Mouse (Mus musculus): Measurements from ENCODE around the gene Igf1r.

The Igf1r gene

DNA sequence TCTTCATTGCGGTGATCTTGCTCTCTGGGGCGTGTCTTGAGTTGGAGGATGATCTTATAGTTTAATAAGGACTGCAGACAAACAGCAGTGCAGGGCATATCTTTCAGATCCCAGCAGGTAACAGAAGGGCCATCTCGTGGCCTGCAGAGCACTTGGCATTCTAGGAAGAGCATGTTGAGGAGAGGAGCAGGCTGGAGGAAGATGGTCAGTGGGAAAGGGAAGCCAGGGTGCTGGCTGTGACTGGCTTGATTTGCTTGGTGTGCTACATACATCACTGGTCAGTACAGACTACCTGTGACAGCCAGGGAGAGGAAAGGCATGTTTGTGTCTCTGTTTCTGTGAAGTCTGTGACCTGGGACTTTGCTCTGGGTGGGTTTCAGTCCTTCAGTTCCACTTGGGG, 122.8 kb downstream of the Igf1r start:
- DNase-seq (ENCODE audit: extremely low spot score, low spot score) = no peak

GRCm38 (mm10) chr7:68080122-68080845, 127.7 kb downstream of the Igf1r start:
- DNase-seq (ENCODE audit: extremely low spot score, low spot score) = no peak

- DNase-seq (ENCODE audit: extremely low spot score, low spot score) = peak; percentile 69
Observed at GRCm38 (mm10) chr7:68085338-68085737, 132.7 kb downstream of the Igf1r start.

DNA sequence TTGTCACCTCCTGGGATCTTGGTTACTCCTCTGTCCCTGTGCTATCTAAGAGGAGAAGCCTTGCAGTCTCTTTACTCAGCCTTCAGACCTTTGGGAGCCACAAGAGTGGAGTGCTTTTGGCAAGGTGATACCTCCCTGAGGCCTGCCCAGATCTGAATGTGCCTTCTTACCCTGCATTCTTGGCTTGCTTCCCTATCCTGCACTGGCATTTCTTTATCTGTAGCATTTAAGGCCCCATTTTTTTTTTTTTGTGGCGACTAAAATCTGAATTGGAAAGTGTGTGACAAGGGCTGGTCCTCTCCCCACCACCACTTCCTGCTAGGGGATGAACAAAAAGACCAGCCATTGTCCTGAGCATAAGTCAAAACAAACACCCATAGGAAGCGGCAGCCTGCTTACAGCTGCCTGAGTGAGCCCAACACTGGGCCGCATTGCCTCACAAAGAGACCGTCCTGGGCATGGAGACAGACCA, 133.3 kb downstream of the Igf1r start:
- no peak for DNase-seq (ENCODE audit: extremely low spot score, low spot score)

DNA sequence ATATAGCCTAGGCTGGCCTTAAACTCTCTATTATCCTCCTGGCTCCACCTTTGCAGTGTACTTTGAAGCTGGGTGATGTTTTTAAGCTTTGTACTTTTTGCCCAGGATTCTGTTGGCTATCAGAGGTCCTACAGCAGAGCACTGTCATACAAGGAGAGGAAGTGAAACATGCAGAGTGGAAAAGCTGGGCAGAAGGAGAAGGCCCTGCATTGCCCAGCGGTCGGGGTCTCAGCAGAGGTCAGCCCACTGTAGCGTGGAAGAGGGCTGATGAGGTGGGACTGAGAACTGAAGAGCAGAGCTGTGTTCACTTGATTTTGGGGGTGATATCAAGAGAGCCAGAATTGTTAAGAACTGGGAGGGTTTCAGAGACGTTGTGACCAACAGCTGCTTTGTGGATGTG, 134.9 kb downstream of the Igf1r start:
- DNase-seq (ENCODE audit: extremely low spot score, low spot score) = no peak

- DNase-seq (ENCODE audit: extremely low spot score, low spot score) = no peak
Observed at GRCm38 (mm10) chr7:68088825-68089224, 136.2 kb downstream of the Igf1r start.

- no peak for DNase-seq (ENCODE audit: extremely low spot score, low spot score)
Observed at GRCm38 (mm10) chr7:68089725-68090124, 137.1 kb downstream of the Igf1r start.

- DNase-seq (ENCODE audit: extremely low spot score, low spot score) = no peak
Observed at GRCm38 (mm10) chr7:68090576-68090975, 137.9 kb downstream of the Igf1r start.

DNA sequence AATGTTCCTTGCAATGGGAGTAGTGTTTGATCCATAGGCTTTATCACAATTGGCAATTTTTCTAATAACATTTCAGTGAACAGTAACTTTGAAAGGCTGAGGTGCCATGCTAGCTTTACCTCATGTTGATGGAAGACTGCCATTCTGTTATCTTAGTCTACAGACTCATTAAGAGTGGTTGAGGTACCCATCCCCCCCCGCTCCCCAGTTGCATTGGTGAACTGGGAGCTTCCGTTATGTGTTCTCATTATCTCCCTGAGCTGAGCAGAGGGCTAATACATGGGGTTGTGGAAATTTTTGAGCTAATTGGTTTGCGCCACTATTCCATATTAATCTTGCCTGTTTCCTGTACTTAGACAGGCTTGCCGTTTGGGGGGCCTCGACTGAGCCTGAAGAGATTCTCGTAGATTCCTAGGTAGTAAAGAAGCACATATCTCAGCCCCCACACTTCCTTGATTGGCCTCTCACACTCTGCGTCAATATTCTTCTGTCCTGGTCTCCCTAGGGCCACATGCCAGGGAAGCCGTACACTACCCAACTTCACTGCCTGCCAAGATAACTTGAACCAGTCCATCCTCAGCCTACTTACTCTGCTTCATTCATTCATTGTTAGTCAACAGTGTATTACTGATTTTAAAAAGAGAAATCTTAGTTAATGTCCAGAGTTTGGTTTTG, 139.8 kb downstream of the Igf1r start:
- DNase-seq (ENCODE audit: extremely low spot score, low spot score) = no peak

DNA sequence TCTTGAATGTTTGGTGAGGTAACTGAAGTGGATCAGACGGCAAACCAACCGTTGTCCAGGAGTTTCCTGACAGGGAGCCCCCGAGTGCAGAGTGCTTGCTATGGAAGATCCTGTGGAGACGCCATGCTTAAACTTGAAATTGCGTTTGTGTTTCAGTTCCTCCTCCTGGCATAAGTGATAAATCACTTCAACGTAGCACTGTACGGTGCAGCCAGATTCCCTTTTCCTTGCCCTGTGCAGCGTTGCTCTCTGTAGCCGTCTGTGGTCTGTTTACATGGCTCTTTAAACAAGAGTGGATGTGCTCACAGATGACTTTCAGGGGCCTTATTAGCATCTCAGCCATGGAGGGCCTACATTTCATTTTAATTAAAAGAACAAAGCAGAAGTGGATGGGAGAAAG, 141.2 kb downstream of the Igf1r start:
- no peak for DNase-seq (ENCODE audit: extremely low spot score, low spot score)

DNA sequence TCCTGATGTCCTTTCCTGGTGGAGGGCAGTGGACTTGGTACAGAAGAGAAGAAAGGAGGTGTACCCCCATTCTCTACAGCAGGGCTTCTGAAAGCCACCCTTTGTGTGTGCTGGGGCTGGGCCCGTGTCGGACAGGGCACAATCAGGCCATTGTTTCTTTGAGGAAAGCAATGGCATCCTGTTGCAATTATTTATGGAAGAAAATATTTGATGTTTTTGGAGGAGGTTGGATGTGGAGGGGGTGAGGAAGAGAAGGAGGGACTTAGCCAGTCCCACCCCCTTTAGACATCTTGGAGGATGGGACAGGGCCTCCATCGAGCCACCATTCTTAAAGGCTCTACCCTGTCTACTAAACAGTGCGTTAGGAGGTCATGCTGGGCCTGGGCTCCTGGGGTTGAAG, 142.9 kb downstream of the Igf1r start:
- DNase-seq (ENCODE audit: extremely low spot score, low spot score) = no peak

- DNase-seq (ENCODE audit: extremely low spot score, low spot score) = no peak
Observed at GRCm38 (mm10) chr7:68096411-68096810, 143.8 kb downstream of the Igf1r start.

- DNase-seq (ENCODE audit: extremely low spot score, low spot score) = no peak
Observed at GRCm38 (mm10) chr7:68097081-68097836, 144.6 kb downstream of the Igf1r start.

DNA sequence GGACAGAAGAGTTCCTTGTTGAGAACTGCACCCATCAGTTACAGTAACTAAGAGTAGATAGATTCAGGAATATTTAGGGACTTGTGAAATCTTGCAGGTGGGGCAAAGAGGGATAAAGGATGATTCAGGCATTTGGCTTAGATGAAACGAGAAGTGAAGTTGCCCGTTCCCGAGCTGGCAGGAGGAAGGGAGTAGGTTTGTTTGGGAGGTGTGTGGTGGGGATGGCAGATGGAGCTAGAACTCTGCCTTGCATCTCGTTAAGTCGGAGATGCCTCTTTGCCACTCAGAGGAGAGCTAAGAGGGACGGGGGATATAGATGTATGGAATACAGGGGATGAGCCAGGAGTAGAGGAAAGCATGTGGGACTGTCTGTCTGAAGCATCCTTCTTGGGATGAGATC, 145.5 kb downstream of the Igf1r start:
- DNase-seq (ENCODE audit: extremely low spot score, low spot score) = no peak

DNA sequence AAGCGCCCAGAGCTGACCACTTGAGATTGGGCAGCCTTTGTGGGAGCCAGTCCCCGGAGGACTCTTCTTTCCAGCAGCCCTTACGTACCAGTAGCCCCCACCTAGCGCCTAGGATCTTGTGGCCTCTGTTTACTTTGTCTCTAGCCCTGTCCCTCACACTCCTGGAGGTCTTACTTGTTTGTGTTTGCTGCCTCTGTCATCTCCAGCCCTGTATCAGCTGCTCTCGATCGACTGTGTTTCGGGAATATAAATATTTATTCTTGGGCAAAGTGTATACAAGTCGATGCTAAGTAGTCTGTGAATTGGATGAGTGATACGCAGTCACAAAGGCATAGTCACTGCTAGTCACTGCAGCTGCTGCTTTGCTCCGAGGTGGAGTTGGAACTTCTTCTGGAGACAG, 147.8 kb downstream of the Igf1r start:
- DNase-seq (ENCODE audit: extremely low spot score, low spot score) = no peak

DNA sequence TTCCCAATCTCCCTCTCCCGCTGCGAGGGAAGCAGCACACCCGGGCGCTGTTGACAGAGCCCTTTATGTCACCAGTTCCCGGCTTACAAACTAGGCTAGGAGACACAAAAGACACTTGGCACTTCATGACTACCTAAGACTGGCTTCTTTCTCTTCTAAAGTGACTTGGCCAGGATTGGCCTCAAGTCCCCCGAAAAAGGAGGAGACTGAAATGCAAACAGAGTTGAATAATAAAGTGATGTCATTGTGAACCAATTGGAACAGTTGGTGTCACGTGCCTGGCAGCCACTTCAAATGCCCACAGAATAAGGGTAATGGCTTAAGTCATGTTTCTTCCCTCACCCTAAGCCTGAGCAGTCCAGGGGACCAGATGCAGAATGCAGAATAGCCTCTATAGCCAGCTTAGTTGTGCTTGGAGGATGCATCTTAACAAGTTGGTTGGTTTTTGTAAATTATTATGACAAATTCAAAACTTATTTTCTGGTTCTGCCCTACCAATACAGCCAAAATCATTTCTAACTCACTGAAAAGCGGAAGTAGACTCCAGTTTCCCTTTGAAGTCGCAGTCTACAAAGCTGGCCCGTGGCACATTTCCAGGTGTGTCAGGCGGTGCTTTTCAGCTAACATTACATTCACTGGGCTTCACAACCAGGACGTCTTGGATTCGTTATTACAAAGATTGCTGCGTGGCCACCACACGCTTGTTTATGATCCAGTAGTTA, 150.0 kb downstream of the Igf1r start:
- no peak for DNase-seq (ENCODE audit: extremely low spot score, low spot score)

GRCm38 (mm10) chr7:68103178-68103530, 150.5 kb downstream of the Igf1r start:
- no peak for DNase-seq (ENCODE audit: extremely low spot score, low spot score)

- DNase-seq (ENCODE audit: extremely low spot score, low spot score) = no peak
Observed at GRCm38 (mm10) chr7:68111532-68111931, 158.9 kb downstream of the Igf1r start.

GRCm38 (mm10) chr7:68112582-68112981, 160.0 kb downstream of the Igf1r start:
- DNase-seq (ENCODE audit: extremely low spot score, low spot score) = no peak

DNA sequence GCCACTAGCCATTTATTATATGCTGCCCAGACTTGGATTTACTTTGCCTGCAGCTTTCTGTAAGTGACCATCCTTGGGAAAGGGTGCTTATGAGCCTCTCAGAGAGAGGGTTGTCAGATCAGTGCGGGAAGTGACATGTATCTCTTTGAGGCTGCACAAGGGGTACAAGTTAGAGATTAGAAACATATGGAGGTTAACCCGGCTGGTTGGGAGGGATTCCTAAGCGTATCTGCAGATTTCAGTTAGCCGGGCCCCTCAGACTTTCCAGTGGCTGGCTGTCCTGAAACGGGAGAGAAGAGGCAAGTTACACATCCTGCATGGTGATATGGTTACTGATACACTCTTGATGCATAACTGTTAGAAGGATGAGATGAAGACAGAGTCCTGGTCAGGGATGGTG, 161.7 kb downstream of the Igf1r start:
- no peak for DNase-seq (ENCODE audit: extremely low spot score, low spot score)

- DNase-seq (ENCODE audit: extremely low spot score, low spot score) = no peak
Observed at GRCm38 (mm10) chr7:68114983-68115715, 162.5 kb downstream of the Igf1r start.

Data from neural tube, embryonic 10.5 days (tissue).